Mouse (Mus musculus): ENCODE measurements around the gene Plppr5. TPM values are rescaled to one million over a fixed set of nuclear protein-coding genes. Genes with fewer than 3 reads are reported as not detected.

The Plppr5 gene
- polyA plus RNA-seq, 1 experiment from 2014 or later = 1.8 TPM

- TF ChIP-seq CTCF (IDR thresholded peaks at IDR 0.05; ENCODE audit: low read depth) = no peak
- WGBS = 93% methylated on average over 13 of the region's 13 CpGs
- no peak overlapping the region for H3K9ac ChIP-seq (ENCODE audit: low read depth, low read length)
- no peaks in the 10 kb centered on the region for H3K36me3 ChIP-seq (ENCODE audit: control insufficient read depth, insufficient read depth)
- no peak overlapping the region for H3K27ac ChIP-seq (ENCODE audit: low read depth, low read length)
- H3K27me3 ChIP-seq (replicated peaks; ENCODE audit: control insufficient read depth, insufficient read depth, low read length) = no peaks in the 10 kb centered on the region
- no peak overlapping the region for H3K4me3 ChIP-seq (ENCODE audit: low read depth, low read length)
- no peaks in the 10 kb centered on the region for H3K9me3 ChIP-seq (ENCODE audit: control insufficient read depth)
- no peak for ATAC-seq
- H3K4me2 ChIP-seq (replicated peaks; ENCODE audit: low read depth) = no peak overlapping the region
- no peaks in the 10 kb centered on the region for H3K4me1 ChIP-seq (replicated peaks; ENCODE audit: control insufficient read depth, insufficient read depth, low read length)
Observed at GRCm38 (mm10) chr3:117625257-117626001, 50.8 kb downstream of the Plppr5 start.

- Histone ChIP-seq H3K4me3 (ENCODE audit: low read depth, low read length) (no peak overlapping the region), H3K9me3 (ENCODE audit: control insufficient read depth) (no peaks in the 10 kb centered on the region), H3K9ac (ENCODE audit: low read depth, low read length) (no peak overlapping the region), H3K27me3 (replicated peaks; ENCODE audit: control insufficient read depth, insufficient read depth, low read length) (no peaks in the 10 kb centered on the region), H3K4me2 (replicated peaks; ENCODE audit: low read depth) (no peak overlapping the region), H3K36me3 (ENCODE audit: control insufficient read depth, insufficient read depth) (no peaks in the 10 kb centered on the region), H3K4me1 (replicated peaks; ENCODE audit: control insufficient read depth, insufficient read depth, low read length) (no peaks in the 10 kb centered on the region), H3K27ac (ENCODE audit: low read depth, low read length) (no peak overlapping the region)
- no peak for ATAC-seq
- 77% methylated on average over 3 of the region's 3 CpGs for WGBS
- no peak for TF ChIP-seq CTCF (IDR thresholded peaks at IDR 0.05; ENCODE audit: low read depth)
Observed at GRCm38 (mm10) chr3:117628799-117629198, 54.2 kb downstream of the Plppr5 start.

- 43% methylated on average over 2 of the region's 2 CpGs for WGBS
- no peak overlapping the region for H3K4me2 ChIP-seq (replicated peaks; ENCODE audit: low read depth)
- H3K9ac ChIP-seq (ENCODE audit: low read depth, low read length) = no peak overlapping the region
- no peak overlapping the region for H3K4me3 ChIP-seq (ENCODE audit: low read depth, low read length)
- no peaks in the 10 kb centered on the region for H3K4me1 ChIP-seq (replicated peaks; ENCODE audit: control insufficient read depth, insufficient read depth, low read length)
- H3K36me3 ChIP-seq (ENCODE audit: control insufficient read depth, insufficient read depth) = no peaks in the 10 kb centered on the region
- no peak for ATAC-seq
- no peaks in the 10 kb centered on the region for H3K9me3 ChIP-seq (ENCODE audit: control insufficient read depth)
- no peak overlapping the region for H3K27ac ChIP-seq (ENCODE audit: low read depth, low read length)
- H3K27me3 ChIP-seq (replicated peaks; ENCODE audit: control insufficient read depth, insufficient read depth, low read length) = no peaks in the 10 kb centered on the region
- TF ChIP-seq CTCF (IDR thresholded peaks at IDR 0.05; ENCODE audit: low read depth) = no peak
Observed at GRCm38 (mm10) chr3:117630332-117630731, 55.7 kb downstream of the Plppr5 start.

- TF ChIP-seq CTCF (IDR thresholded peaks at IDR 0.05; ENCODE audit: low read depth) = no peak
- H3K4me2 ChIP-seq (replicated peaks; ENCODE audit: low read depth) = no peak overlapping the region
- H3K27me3 ChIP-seq (replicated peaks; ENCODE audit: control insufficient read depth, insufficient read depth, low read length) = no peaks in the 10 kb centered on the region
- H3K27ac ChIP-seq (ENCODE audit: low read depth, low read length) = no peak overlapping the region
- 77% methylated on average over 8 of the region's 8 CpGs for WGBS
- no peaks in the 10 kb centered on the region for H3K4me1 ChIP-seq (replicated peaks; ENCODE audit: control insufficient read depth, insufficient read depth, low read length)
- H3K9ac ChIP-seq (ENCODE audit: low read depth, low read length) = no peak overlapping the region
- no peaks in the 10 kb centered on the region for H3K36me3 ChIP-seq (ENCODE audit: control insufficient read depth, insufficient read depth)
- no peak overlapping the region for H3K4me3 ChIP-seq (ENCODE audit: low read depth, low read length)
- H3K9me3 ChIP-seq (ENCODE audit: control insufficient read depth) = no peaks in the 10 kb centered on the region
- ATAC-seq = no peak
Observed at GRCm38 (mm10) chr3:117648612-117649011, 74.0 kb downstream of the Plppr5 start.

- H3K4me2 ChIP-seq (replicated peaks; ENCODE audit: low read depth) = no peak overlapping the region
- H3K27me3 ChIP-seq (replicated peaks; ENCODE audit: control insufficient read depth, insufficient read depth, low read length) = no peaks in the 10 kb centered on the region
- no peak overlapping the region for H3K4me3 ChIP-seq (ENCODE audit: low read depth, low read length)
- no peak overlapping the region for H3K27ac ChIP-seq (ENCODE audit: low read depth, low read length)
- WGBS = 88% methylated on average over 1 of the region's 1 CpGs
- ATAC-seq = no peak
- H3K4me1 ChIP-seq (replicated peaks; ENCODE audit: control insufficient read depth, insufficient read depth, low read length) = no peaks in the 10 kb centered on the region
- H3K36me3 ChIP-seq (ENCODE audit: control insufficient read depth, insufficient read depth) = no peaks in the 10 kb centered on the region
- no peak for TF ChIP-seq CTCF (IDR thresholded peaks at IDR 0.05; ENCODE audit: low read depth)
- no peak overlapping the region for H3K9ac ChIP-seq (ENCODE audit: low read depth, low read length)
- H3K9me3 ChIP-seq (ENCODE audit: control insufficient read depth) = no peaks in the 10 kb centered on the region
Observed at GRCm38 (mm10) chr3:117664316-117664715, 89.7 kb downstream of the Plppr5 start.

DNA sequence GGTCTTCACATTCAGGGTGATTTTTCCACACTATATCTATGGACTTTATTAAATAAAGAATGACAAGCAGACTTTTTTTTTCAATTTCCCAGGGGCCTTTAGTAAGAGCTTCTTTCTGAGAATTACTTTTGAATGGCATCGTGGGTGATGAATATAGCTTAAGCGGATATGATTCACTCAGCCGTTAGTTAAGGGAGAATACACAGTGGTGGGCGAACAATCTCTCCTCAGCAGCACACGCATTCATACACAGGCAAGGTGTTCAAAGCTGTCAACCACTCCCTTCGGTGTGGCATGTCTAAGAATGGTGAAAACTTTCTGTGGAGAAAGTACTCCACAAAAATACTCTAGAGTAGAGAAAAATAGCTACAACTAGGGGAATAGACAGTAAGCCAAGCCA is 104.6 kb downstream of the Plppr5 start:
- no peak for TF ChIP-seq CTCF (IDR thresholded peaks at IDR 0.05; ENCODE audit: low read depth)
- no peaks in the 10 kb centered on the region for H3K4me1 ChIP-seq (replicated peaks; ENCODE audit: control insufficient read depth, insufficient read depth, low read length)
- 91% methylated on average over 6 of the region's 6 CpGs for WGBS
- H3K4me2 ChIP-seq (replicated peaks; ENCODE audit: low read depth) = no peak overlapping the region
- H3K36me3 ChIP-seq (ENCODE audit: control insufficient read depth, insufficient read depth) = no peaks in the 10 kb centered on the region
- no peak overlapping the region for H3K4me3 ChIP-seq (ENCODE audit: low read depth, low read length)
- H3K27ac ChIP-seq (ENCODE audit: low read depth, low read length) = no peak overlapping the region
- ATAC-seq = no peak
- H3K9me3 ChIP-seq (ENCODE audit: control insufficient read depth) = no peaks in the 10 kb centered on the region
- no peak overlapping the region for H3K9ac ChIP-seq (ENCODE audit: low read depth, low read length)
- H3K27me3 ChIP-seq (replicated peaks; ENCODE audit: control insufficient read depth, insufficient read depth, low read length) = no peaks in the 10 kb centered on the region

Data from intestine, postnatal 0 days (tissue).